Mouse (Mus musculus): ENCODE measurements at regions not wholly inside any gene's neighbourhood (a gene's known extent, or its start where the extent isn't known, plus 50 kb on each side); places are given as distances from the start of the nearest gene placed in this dataset.

DNA sequence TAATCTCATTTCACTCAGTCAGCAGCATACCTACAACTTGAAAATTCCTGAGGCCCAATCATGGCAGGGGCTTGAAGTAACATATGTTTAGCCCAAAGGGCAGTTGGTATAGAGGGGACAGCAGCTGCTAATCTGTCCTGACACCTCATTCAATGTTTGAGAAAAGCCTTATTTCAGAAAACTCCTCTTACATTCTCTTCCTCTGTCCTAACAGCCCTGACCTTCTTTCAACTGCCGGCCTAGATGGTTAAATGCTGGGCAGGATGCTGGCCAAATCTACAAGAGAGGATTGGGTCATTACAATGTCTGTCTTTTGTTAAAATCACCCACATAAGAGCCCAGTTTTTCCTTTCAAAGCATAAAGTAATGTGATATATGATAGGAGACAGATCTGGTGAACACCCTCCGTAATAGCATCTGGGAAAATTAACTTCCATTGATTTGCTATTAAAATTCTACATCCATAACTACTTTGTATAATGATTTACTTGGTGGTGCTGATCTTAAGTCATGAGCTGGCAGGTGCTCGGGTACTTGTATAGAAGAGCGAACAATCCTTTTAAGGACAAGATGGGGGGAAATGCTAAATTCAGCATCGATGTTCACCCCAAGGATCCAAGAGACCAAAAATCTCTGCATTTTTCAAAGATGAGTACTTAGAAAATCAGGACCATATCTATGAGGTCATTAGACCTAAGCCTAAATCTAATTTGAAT is 64.8 kb upstream of the Gm6657 start:
- in situ Hi-C loops (cut with MboI; ENCODE audit: unreplicated experiment in 2 of 2): no loop called here

DNA sequence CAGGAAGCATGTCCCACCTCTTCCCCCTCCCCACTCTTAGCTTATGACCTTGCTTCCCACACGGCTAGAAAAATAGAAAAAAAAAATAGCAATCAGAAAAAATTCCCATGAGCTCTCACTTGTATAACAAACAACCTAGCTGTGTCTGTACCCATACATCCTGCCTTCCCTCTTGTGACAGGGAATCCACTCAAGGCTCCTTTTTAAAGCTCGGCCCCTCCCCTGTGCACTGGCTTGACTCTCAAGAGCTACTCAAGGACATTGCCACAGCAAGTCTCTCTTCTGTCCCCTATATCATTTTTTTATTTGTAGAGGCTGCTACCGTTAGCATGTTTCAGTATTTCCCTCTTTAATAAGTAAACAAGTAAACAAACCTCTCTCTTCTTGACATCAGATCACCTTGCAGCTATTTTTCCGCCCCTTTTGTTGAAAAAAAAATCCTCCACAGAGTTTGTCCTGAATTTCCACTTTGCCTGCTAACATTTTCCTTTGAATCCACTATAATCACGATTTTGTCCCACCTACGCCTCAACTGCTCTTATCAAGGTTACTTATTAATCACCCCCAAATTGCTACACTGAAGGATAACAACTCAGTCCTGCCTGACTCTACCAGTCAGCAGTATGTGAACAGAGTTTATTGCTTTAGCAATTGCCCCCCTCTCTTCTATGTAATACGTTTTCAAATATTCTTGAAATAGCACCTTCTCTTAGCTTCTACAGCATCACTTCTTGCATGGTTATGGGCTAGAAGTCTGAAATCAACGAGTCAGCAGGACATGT is 61.8 kb upstream of the Gm6657 start:
- in situ Hi-C loops (cut with MboI; ENCODE audit: unreplicated experiment in 2 of 2): no loop called here

DNA sequence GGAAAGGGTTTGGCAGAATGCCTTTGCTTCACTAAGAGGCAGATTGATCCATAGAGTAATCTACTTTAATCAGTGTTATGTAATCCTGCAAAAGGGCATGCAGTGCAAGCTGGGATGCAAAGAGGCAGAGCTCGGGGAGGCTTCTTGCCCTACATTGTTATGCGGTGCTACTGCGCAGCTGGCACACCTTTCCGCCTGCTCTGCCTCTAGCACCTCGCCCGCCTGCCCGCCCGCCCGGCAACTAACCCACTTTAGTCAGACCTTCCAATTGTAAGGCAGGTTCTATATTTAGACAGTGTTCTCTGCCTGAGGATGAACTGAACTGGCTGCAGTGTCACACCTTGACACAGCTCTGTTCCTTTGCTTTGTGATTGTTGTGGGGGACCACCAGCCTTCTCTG is 60.7 kb upstream of the Gm6657 start:
- in situ Hi-C loops (cut with MboI; ENCODE audit: unreplicated experiment in 2 of 2): no loop called here

DNA sequence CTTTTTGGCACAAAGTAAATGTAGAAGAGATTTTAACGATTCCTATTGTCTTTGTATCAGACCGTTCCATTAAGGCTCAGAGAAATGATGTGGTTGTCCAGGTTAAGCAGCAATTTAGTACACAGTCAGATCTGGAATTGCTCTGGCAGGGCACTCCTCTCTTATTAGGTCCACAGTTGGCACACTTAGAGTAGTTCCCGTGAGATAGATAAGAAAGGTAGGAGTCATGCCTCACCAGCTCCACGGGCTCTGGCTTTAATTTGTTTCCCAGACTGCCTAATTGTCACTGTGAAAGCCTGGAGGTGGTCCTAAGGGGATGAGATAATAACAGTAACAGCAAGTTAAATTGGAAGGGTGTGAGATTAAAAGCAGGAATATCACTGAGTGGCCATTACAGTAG is 60.1 kb upstream of the Gm6657 start:
- in situ Hi-C loops (cut with MboI; ENCODE audit: unreplicated experiment in 2 of 2): no loop called here

DNA sequence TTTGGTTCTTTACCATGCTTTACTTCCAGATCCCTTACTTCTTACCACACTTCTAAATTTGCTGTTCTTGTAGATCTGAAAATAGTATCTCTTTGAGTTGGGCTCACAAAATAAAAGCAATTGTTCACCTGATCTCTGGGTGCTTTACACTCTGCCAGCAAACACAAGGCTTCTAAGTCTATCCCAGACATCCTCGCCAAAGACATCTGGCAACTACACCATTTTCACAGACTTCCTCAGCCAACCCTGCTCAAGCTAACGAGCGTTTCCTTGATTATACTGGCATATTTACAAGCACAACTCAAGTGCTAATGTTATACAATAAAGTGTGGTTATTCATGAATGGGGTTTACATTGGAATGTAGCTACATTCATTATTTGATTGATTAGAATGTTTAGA is 56.8 kb upstream of the Gm6657 start:
- in situ Hi-C loops (cut with MboI; ENCODE audit: unreplicated experiment in 2 of 2): no loop called here

DNA sequence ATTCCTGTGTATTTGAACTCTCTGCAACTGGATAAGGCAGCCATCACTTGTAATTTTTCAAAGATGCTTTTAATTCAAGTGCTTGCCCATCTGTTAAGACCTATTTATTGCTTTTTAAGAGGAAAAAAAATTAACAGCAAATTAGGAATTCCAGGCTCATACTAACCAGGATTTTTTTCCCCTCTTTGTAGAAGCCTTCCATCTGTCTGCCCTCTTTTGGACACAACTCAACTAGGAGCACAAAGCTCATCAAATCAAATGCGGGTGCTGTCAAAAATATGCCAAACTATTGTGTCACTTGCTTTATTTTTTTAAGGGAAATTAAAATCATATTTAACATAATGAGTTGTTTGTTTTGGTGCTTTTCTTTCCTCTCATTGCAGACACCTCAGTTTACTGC is 55.6 kb upstream of the Gm6657 start:
- in situ Hi-C loops (cut with MboI; ENCODE audit: unreplicated experiment in 2 of 2): no loop called here

All from v-Abl transformed pro-B cells (cell line).